Mouse (Mus musculus): ENCODE results near the gene Rnd1.

DNA sequence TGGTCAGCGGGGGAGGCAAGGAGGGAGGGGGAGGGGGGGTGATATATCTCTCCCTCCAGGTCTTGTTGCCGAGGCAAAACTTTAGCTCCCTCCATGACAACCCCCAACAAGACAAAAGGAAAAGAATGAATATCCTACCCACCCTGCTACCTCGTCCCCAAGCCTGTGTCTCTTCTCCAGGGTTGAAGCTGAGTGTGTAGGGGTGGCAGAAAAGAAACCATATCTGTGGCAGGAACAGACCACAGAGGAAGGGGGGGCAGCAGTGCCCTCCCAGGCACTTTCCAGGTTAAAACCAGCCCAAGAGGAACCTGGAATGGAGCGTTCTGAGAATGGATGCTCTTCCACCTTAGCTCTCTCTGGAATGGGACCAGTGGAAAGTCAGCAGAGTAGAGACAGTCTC lies 46.7 kb downstream of the Rnd1 start, which contains the start of gene Cacnb3:
- TF ChIP-seq CTCF (IDR thresholded peaks at IDR 0.05; ENCODE audit: low read depth) (no peak), EP300 (IDR thresholded peaks at IDR 0.05; ENCODE audit: low read depth) (no peak)

Measured in heart, postnatal 0 days (tissue).